Mouse (Mus musculus): ENCODE measurements around the gene Ispd. TPM values are rescaled to one million over a fixed set of nuclear protein-coding genes. Genes with fewer than 3 reads are reported as not detected.

Ispd gene
- polyA plus RNA-seq, 2 experiments, result 0.66 to 1.7 TPM

GRCm38 (mm10) chr12:36570414-36571095 lies 189.3 kb downstream of the Ispd start:
- Histone ChIP-seq H3K4me3 (ENCODE audit: insufficient read depth in 1 of 2, low read depth in 2 of 2, low read length in 2 of 2) (no peak overlapping the region), H3K4me1 (replicated peaks; ENCODE audit: control insufficient read depth in 2 of 2, insufficient read depth in 2 of 2, low read length in 1 of 2) (0 out of 4 replicates have a peak, but pooled peaks cover 0 to 2% of the 10 kb centered on the region in 2 experiments), H3K4me2 (ENCODE audit: low read depth) (no peak overlapping the region), H3K36me3 (replicated peaks; ENCODE audit: control insufficient read depth, insufficient read depth, low read depth) (no peaks in the 10 kb centered on the region), H3K27me3 (ENCODE audit: control insufficient read depth, insufficient read depth, low read length) (no peaks in the 10 kb centered on the region), H3K9ac (replicated peaks) (no peak overlapping the region), H3K9me3 (ENCODE audit: control insufficient read depth, low read length) (no peaks in the 10 kb centered on the region), H3K27ac (no peak overlapping the region)
- DNase-seq (ENCODE audit: low read depth in 3 of 3, low spot score in 3 of 3), result no peak
- 63% methylated on average over 4 of the region's 4 CpGs for WGBS (ENCODE audit: insufficient replicate concordance)
- TF ChIP-seq CTCF (IDR thresholded peaks at IDR 0.05; ENCODE audit: low read depth), result no peak
- TF ChIP-seq EP300 (IDR thresholded peaks at IDR 0.05; ENCODE audit: low read depth), result no peak
- ATAC-seq (ENCODE audit: insufficient read depth), result no peak

- Histone ChIP-seq H3K4me1 (replicated peaks; ENCODE audit: control insufficient read depth in 2 of 2, insufficient read depth in 2 of 2, low read length in 1 of 2) (no peaks in the 10 kb centered on the region), H3K27me3 (ENCODE audit: control insufficient read depth, insufficient read depth, low read length) (no peaks in the 10 kb centered on the region), H3K4me3 (ENCODE audit: insufficient read depth in 1 of 2, low read depth in 2 of 2, low read length in 2 of 2) (no peak overlapping the region), H3K27ac (no peak overlapping the region), H3K36me3 (replicated peaks; ENCODE audit: control insufficient read depth, insufficient read depth, low read depth) (no peaks in the 10 kb centered on the region), H3K9me3 (ENCODE audit: control insufficient read depth, low read length) (no peaks in the 10 kb centered on the region), H3K9ac (replicated peaks) (no peak overlapping the region), H3K4me2 (ENCODE audit: low read depth) (no peak overlapping the region)
- no peak for TF ChIP-seq CTCF (IDR thresholded peaks at IDR 0.05; ENCODE audit: low read depth)
- TF ChIP-seq EP300 (IDR thresholded peaks at IDR 0.05; ENCODE audit: low read depth), result no peak
- DNase-seq (ENCODE audit: low read depth in 3 of 3, low spot score in 3 of 3) (no peak), ATAC-seq (ENCODE audit: insufficient read depth) (no peak)
- 46% methylated on average over 3 of the region's 3 CpGs for WGBS (ENCODE audit: insufficient replicate concordance)
Observed at GRCm38 (mm10) chr12:36584828-36585227, 203.6 kb downstream of the Ispd start.

GRCm38 (mm10) chr12:36597539-36598250 lies 216.4 kb downstream of the Ispd start:
- Histone ChIP-seq H3K27me3 (ENCODE audit: control insufficient read depth, insufficient read depth, low read length) (no peaks in the 10 kb centered on the region), H3K36me3 (replicated peaks; ENCODE audit: control insufficient read depth, insufficient read depth, low read depth) (no peaks in the 10 kb centered on the region), H3K27ac (no peak overlapping the region), H3K9ac (replicated peaks) (no peak overlapping the region), H3K4me3 (ENCODE audit: insufficient read depth in 1 of 2, low read depth in 2 of 2, low read length in 2 of 2) (no peak overlapping the region), H3K4me1 (replicated peaks; ENCODE audit: control insufficient read depth in 2 of 2, insufficient read depth in 2 of 2, low read length in 1 of 2) (no peaks in the 10 kb centered on the region), H3K9me3 (ENCODE audit: control insufficient read depth, low read length) (no peaks in the 10 kb centered on the region), H3K4me2 (ENCODE audit: low read depth) (no peak overlapping the region)
- no peak for TF ChIP-seq CTCF (IDR thresholded peaks at IDR 0.05; ENCODE audit: low read depth)
- no peak for TF ChIP-seq EP300 (IDR thresholded peaks at IDR 0.05; ENCODE audit: low read depth)
- ATAC-seq (ENCODE audit: insufficient read depth) (no peak), DNase-seq (ENCODE audit: low read depth in 3 of 3, low spot score in 3 of 3) (no peak)
- WGBS (ENCODE audit: insufficient replicate concordance), result 51% methylated on average over 2 of the region's 2 CpGs

- Histone ChIP-seq H3K4me3 (ENCODE audit: insufficient read depth in 1 of 2, low read depth in 2 of 2, low read length in 2 of 2) (no peak overlapping the region), H3K4me1 (replicated peaks; ENCODE audit: control insufficient read depth in 2 of 2, insufficient read depth in 2 of 2, low read length in 1 of 2) (no peaks in the 10 kb centered on the region), H3K27ac (no peak overlapping the region), H3K4me2 (ENCODE audit: low read depth) (no peak overlapping the region), H3K9me3 (ENCODE audit: control insufficient read depth, low read length) (no peaks in the 10 kb centered on the region), H3K27me3 (ENCODE audit: control insufficient read depth, insufficient read depth, low read length) (no peaks in the 10 kb centered on the region), H3K36me3 (replicated peaks; ENCODE audit: control insufficient read depth, insufficient read depth, low read depth) (no peaks in the 10 kb centered on the region), H3K9ac (replicated peaks) (no peak overlapping the region)
- DNase-seq (ENCODE audit: low read depth in 3 of 3, low spot score in 3 of 3) (no peak), ATAC-seq (ENCODE audit: insufficient read depth) (no peak)
- TF ChIP-seq EP300 (IDR thresholded peaks at IDR 0.05; ENCODE audit: low read depth), result no peak
- TF ChIP-seq CTCF (IDR thresholded peaks at IDR 0.05; ENCODE audit: low read depth), result no peak
- WGBS (ENCODE audit: insufficient replicate concordance), result 59% methylated on average over 7 of the region's 7 CpGs
Observed at GRCm38 (mm10) chr12:36621960-36622736, 240.9 kb downstream of the Ispd start.

GRCm38 (mm10) chr12:36627204-36627603 lies 246.0 kb downstream of the Ispd start:
- ATAC-seq (ENCODE audit: insufficient read depth), result no peak

More at GRCm38 (mm10) chr12:36627204-36627603, 246.0 kb downstream of the Ispd start:
- Histone ChIP-seq H3K4me1 (replicated peaks; ENCODE audit: control insufficient read depth in 2 of 2, insufficient read depth in 2 of 2, low read length in 1 of 2) (no peaks in the 10 kb centered on the region), H3K36me3 (replicated peaks; ENCODE audit: control insufficient read depth, insufficient read depth, low read depth) (no peaks in the 10 kb centered on the region), H3K27ac (no peak overlapping the region), H3K9me3 (ENCODE audit: control insufficient read depth, low read length) (no peaks in the 10 kb centered on the region), H3K4me2 (ENCODE audit: low read depth) (no peak overlapping the region), H3K4me3 (ENCODE audit: insufficient read depth in 1 of 2, low read depth in 2 of 2, low read length in 2 of 2) (no peak overlapping the region), H3K27me3 (ENCODE audit: control insufficient read depth, insufficient read depth, low read length) (no peaks in the 10 kb centered on the region), H3K9ac (replicated peaks) (no peak overlapping the region)
- TF ChIP-seq CTCF (IDR thresholded peaks at IDR 0.05; ENCODE audit: low read depth) (no peak), EP300 (IDR thresholded peaks at IDR 0.05; ENCODE audit: low read depth) (no peak)
- no peak for DNase-seq (ENCODE audit: low read depth in 3 of 3, low spot score in 3 of 3)
